Mouse (Mus musculus): ENCODE data around the gene Rbm17.
"Not testable (repeated sequence)": the region's sequence is repeated elsewhere in the genome, so short reads cannot be mapped to it uniquely, and the experiment has no call there.

Rbm17 gene

DNA sequence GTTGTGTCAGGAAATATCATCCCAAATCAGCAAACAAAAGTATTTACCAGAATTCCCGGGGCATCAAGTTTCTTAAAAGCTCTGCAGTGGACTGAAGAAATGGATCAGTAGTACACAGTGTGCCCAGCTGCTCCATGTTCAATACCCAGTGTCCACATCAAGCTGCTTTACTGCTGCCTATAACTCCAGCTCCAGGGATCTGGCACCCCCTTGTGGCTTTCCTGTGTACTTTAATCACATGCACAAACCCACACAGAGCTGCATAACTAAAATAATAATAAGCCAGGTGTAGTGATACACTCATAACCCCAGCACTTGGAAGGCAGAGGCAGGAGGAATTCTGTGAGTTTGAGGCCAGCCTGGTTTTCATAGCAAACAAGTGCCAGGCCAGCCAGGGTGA lies 61.3 kb downstream of the Rbm17 start:
- DNase-seq = peak; percentile 92 to 95

- no peak for DNase-seq
These were observed 61.8 kb downstream of the Rbm17 start for GRCm38 (mm10) chr2:11542121-11542520.

- not testable (repeated sequence) for DNase-seq
These were observed 62.4 kb downstream of the Rbm17 start for GRCm38 (mm10) chr2:11541528-11541927.

DNA sequence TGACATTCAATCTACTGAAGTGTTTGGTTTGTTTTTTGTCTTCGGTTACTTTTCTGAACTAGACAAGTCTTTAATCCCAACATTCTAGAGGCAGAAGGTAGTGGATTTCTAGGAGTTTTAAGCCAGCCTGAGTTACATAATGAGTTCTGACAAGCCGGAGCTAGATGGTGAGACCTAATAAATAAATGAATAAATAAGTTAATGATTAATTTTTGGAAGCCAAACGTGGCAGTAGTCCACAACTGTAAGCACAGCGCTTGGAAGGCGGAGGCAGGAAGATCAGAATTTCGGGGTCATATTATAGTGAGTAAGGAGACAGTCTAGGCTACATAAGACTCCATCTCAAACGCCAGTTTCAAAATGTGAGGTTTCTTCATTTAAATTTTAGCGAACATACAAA lies 68.0 kb downstream of the Rbm17 start:
- no peak for DNase-seq
